Mouse (Mus musculus): ENCODE results near the gene Rbm47.

- TF ChIP-seq CTCF (IDR thresholded peaks at IDR 0.05; ENCODE audit: borderline replicate concordance, insufficient read depth, low read length) (no peak), POLR2A (IDR thresholded peaks at IDR 0.05; ENCODE audit: low read depth, low read length) (no peak)
Measured at GRCm38 (mm10) chr5:66143093-66144032, 29.6 kb downstream of the Rbm47 start.

All from embryonic fibroblast, embryonic 13.5 days (primary cell).